Mouse (Mus musculus): ENCODE measurements around the gene Ube2r2. TPM values are rescaled to one million over a fixed set of nuclear protein-coding genes. Genes with fewer than 3 reads are reported as not detected.

Gene Ube2r2
- polyA plus RNA-seq, 1 experiment, result 129 TPM

- TF ChIP-seq CTCF (IDR thresholded peaks at IDR 0.05; ENCODE audit: extremely low read depth, insufficient read depth, low read length), result no peak
- no peak for TF ChIP-seq POLR2A (IDR thresholded peaks at IDR 0.05; ENCODE audit: extremely low read depth, insufficient read depth, low read length)
- no peak overlapping the region for H3K4me3 ChIP-seq (ENCODE audit: insufficient read depth, low read length)
- no peaks in the 10 kb centered on the region for H3K4me1 ChIP-seq (ENCODE audit: control insufficient read depth, insufficient read depth, low read length)
- no peak overlapping the region for H3K27ac ChIP-seq (ENCODE audit: insufficient read depth, low read length)
Observed at GRCm38 (mm10) chr4:41240916-41241315, 105.4 kb downstream of the Ube2r2 start.

Other genes starting within 250 kb of the Ube2r2 start
- gene Spink4, start 215.7 kb upstream of the Ube2r2 start, polyA plus RNA-seq (2012; rRNA removed), result 0.73 TPM in 1 of 2 replicates, not detected in the other
- 164 and 177 TPM in 2 replicates for gene Bag1, start 187.4 kb upstream of the Ube2r2 start, polyA plus RNA-seq (2012; rRNA removed)
- 102 and 106 TPM in 2 replicates for gene Chmp5, start 187.3 kb upstream of the Ube2r2 start, polyA plus RNA-seq (2012; rRNA removed)
- 84.9 and 87.1 TPM in 2 replicates for gene Nfx1, start 164.8 kb upstream of the Ube2r2 start, polyA plus RNA-seq (2012; rRNA removed)
- not detected in 2 replicates for gene Aqp7, start 87.6 kb upstream of the Ube2r2 start, polyA plus RNA-seq (2012; rRNA removed)
- 0.09 TPM in 1 of 2 replicates, not detected in the other for gene Aqp3, start 37.6 kb upstream of the Ube2r2 start, polyA plus RNA-seq (2012; rRNA removed)
- gene Nol6, start 11.3 kb upstream of the Ube2r2 start, polyA plus RNA-seq (2012; rRNA removed), result 71.1 and 73.4 TPM in 2 replicates
- gene Ubap2, start 139.4 kb downstream of the Ube2r2 start, polyA plus RNA-seq (2012; rRNA removed), result 21.8 and 26.2 TPM in 2 replicates
- gene Dcaf12, start 179.1 kb downstream of the Ube2r2 start, polyA plus RNA-seq (2012; rRNA removed), result 33.1 and 34.1 TPM in 2 replicates
- gene Ubap1, start 213.3 kb downstream of the Ube2r2 start, polyA plus RNA-seq (2012; rRNA removed), result 44.0 and 47.7 TPM in 2 replicates

Measured in cortical plate, adult 2 months (tissue).